Mouse (Mus musculus) CD8-positive naive resting alpha-beta T cell, adult 2 months (primary cell): ENCODE measurements around the gene Cfd.

ENCODE experiments used
- DNase-seq, 2 experiments: peaks; one replicate each; pipeline ENCODE4 v3.0.0; 2022; ENCODE audit warnings: low read depth in 2 of 2, low spot score in 2 of 2

The Cfd gene

DNA sequence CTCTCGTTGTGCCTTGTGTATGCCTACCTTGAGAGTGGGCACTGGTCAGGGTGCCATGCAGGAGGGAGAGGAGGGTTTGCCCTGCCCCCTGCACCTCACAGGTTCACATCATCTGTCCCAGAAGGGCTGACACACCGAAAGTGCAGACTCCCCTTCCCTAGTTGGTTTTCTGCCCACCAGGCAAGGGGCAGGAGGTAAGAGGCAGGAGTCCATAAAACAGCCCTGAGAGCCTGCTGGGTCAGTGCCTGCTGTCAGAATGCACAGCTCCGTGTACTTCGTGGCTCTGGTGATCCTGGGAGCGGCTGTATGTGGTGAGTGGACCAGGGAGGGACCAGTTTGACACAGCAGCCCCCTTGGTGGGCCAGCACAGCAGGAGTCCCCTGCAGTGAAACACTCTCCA lies at the start of gene Cfd:
Gene Cfd (plus strand): TSS at position 184 of the 400 bp plus-strand sequence.
- DNase-seq: no peak

DNA sequence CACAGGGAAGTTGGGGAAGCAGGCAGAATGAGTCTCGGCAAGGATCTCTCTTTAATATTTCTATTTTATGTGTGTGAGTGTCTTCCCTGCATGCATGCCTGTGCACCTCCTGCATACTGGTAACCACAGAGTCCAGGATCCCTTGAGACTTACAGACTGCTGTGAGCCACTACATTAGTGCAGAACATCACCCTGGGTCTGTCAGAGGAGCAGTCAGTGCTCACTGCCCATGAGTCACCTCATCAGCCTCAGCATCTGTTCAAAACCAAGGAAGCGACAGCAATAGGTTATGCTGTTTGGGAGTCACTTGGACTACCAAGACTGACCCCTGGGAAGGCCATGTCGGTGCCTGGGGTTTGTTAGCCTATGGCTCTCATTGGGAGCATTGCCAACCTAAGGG lies 48.3 kb upstream of the Cfd start:
- no peak for DNase-seq

DNA sequence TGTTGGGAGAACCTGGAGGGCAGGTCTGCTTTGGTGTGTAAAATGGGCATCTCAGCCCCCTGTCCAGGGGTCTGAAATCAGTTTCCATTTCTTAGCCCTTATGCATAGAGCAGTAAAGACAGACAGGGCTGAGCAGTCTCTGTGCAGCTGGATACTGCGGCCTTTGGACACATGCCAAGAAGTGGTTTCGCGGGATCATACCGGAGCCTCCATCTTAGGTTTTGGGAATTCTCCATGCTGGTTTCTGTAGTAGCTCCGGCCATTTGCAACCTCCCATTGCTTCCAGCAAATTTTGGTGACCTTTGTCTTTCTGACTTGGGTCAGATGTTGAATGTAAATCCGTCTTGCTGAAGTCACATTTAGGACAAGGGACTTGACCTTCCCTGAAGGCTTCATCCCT lies 47.2 kb upstream of the Cfd start:
- DNase-seq: no peak

DNA sequence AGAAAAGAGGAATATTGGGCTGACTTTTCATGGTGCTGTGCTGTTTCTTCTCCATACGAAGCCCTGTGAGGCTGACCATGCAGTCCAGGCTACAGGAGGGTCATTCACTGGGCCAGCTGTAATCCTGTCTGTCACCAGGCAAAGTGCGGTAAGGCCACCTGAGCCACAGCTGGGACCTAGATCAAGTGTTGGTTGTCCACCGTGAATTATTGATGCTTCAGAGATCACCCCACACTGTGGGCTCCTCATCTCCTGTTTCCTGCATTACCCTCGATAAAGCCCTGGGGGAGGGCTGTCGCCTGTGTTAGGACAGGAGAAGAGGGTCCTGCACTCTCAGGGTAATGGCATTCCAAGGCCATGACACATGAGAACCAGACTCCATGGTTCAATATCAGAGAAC lies 44.1 kb upstream of the Cfd start:
- DNase-seq: no peak

DNA sequence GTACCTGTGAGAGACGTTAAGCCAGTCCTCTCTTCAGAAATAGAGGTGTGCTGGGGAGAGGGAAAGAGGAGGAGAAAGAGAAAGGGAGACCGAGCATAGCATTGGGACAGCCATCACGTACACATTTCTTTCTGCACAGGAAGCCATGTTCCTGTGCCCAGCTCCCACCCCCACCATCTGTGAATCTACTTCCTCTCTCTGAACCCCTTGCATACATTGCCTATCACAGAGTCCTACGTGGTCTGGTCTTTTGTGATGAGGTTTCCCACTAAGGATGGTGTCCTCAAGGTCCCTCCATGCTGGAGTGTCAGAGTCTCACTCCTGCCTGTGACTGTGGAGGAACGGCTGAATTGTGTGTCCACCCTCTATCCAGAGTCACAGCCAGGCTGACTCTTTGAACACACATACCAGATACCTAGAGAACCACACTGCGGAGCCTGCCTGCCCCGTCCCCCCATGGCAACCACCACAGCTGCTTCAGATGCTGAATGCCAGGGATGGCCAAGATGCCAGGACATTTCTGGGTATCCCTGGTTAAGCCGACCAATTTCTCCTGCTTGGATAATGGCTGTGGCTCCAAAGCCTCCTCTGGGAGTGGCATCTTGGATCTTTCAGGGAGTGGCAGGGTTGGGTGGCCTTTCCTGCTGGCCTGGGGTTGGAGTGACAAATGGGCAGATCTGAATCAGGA lies 40.6 kb upstream of the Cfd start:
- DNase-seq: no peak

DNA sequence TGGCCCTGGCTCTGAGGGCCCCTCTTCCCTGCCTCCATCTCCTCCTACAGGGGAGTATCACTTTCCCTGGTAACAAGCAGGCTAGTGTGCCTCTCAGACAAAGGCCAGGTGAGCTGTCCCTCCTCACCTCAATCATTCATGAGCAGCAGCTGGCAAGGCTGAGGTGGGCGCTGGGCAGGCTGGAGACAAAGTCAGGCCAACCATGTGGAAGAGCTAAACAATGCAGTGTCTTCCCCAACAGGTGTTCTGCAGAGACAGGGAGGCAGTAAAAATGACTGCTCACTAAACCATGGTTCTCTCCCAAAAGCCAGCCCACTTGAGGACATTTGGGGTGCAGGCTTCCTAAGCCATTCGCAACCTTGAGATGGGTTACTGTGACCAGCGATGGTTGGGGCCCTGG lies 39.0 kb upstream of the Cfd start:
- no peak for DNase-seq

DNA sequence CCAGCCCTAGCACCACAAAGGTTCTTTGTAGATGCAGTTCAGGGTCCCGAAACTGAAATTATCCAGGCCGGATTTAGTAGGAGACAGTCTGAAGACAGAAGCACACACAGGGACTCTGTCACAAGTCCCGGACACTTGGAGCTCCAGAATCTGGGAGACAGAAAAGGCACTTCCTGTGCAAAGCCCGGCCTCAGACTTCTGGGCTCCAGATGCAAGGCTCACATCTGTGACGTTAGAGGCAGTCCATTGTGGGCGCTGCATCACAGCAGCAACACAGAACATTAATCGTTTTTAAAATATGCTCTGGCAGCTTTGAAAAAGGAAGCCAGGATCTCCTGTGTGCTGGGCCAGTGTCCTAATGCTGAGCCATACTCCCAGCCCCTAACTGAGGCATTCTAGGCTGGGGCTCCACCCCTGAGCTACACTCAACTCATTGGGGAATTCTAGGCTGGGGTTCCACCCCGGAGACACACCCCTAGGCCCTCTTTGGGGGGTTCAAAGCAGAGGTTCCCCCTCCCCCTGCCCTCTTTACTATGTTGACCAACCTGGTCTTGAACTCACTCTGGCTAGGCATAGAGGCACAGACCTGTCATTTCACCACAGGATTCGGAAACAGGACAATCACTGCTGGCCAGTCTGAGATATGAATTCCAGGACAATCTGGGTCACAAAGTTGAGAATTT lies 38.4 kb upstream of the Cfd start:
- no peak for DNase-seq

DNA sequence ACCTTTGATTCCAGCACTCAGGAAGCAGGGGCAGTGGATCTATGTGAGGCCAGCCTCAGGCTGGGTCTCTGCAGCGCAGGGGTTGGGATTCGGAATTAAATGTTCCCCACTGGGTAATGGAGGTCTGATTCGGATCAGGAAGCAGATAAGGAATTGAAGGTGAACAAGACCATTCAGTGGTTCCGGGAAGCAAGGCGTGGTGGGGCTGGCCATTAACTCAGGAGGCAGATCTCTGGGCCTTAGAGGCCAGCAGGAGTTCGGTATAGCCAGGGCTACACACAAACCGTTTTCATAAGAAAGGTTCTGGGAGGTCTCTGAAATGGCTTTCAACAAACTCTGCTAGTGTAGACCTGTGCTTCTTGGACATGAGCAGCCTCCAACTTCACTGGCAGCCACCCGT lies 37.8 kb upstream of the Cfd start:
- DNase-seq: no peak

DNA sequence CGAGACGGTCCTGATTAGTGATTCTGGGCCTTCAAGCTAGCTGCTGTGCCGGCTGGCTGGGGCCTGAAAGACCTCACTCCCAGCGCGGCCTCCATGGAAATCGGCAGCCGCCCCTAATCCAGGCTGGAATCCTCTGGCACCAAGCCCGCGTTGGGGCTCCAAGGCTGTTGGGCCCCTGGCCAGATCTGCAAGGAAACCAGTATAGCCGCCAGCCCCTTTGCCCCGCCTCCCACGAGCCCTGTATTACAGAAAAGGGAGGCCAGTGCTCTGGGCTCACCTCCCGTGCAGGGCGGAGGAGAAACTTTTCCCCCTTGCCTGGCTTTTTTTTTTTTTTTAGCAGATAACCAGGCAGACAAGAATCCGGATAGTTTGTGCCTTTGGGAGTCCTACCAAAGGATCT lies 37.3 kb upstream of the Cfd start:
- no peak for DNase-seq

DNA sequence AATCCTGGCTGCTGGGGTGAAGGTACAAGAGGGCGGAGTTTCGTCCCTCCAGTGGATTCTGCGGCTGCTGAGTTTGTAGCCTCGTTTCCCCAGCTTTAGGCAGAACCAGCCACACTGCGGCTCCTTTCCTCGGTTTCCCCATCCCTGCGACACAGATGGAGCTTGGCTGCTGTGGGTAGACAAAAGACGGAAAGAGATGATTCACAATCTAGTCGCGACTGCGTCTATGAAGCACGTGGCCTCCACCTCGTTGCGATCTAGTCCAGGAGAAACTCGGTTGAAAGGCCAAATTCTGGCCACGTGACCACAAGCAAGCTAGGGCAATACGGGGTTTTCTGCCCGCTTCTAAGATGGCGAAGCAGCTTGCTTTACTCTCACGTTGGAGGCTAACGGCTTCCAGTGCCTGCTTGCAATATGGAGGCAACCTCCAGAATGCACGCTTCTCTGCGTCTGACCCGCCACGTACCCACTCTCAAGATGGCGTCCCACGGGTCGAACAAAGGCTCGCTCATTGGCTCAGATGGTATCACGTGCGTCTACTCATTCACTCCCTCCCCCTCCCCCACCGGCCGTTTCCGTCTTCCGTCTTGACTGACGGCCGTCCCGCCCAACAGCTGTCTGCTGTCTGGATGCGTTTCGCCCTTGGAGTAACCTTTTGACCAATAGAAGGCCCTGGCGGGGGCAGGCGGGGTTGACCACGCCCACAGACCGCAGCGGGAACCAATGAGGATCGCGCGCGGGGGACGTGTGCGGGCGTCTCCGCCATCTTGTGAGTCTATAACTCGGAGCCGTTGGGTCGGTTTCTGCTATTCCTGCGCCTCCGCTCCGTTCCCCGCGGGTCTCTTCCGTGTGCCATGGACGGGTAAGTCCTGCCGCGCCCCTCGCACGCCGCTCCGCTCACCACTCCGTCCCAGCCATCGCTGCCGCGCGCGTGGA lies 36.5 kb upstream of the Cfd start, which contains the start of gene Ptbp1:
Gene Ptbp1 (plus strand): TSS at position 568 of the 936 bp plus-strand sequence.
- peak; percentile 98 for DNase-seq

DNA sequence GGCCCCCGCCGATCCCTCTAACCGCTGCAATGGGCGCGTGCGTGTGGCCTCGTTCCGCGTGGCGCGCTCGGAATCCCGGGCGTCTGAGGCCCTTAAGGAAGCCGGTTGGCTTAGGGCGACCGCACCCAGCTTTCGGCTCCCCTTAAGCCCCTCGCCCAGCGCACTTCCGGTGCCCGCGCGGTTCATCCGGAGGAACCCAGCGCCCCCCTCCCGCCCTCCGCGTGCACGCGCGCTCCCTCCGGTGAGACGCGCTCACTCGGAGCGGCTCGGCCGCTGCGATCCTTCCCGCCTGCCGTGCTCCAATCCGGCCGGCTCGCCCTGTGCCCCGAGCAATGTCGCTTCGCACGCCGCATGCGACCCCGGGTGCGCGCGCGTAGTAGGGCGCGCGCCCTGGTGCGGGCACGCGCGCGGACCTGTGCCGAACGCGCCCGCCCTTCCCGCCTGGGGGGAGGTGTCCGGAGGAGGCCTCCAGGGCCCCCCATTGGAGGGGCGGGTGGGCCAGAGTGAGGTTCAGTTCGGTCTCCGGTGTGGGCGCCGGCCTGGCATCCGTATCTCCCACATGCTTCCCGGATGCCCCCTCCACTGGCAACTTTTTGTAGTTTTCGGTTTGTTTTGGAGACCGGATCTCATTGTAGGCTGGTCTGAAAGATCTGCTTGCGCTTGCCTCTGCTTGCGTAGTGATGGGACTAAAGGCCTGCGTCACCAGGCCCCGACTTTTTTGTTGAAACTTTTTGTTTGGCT lies 35.7 kb upstream of the Cfd start:
- DNase-seq: peak; percentile 69 to 77

DNA sequence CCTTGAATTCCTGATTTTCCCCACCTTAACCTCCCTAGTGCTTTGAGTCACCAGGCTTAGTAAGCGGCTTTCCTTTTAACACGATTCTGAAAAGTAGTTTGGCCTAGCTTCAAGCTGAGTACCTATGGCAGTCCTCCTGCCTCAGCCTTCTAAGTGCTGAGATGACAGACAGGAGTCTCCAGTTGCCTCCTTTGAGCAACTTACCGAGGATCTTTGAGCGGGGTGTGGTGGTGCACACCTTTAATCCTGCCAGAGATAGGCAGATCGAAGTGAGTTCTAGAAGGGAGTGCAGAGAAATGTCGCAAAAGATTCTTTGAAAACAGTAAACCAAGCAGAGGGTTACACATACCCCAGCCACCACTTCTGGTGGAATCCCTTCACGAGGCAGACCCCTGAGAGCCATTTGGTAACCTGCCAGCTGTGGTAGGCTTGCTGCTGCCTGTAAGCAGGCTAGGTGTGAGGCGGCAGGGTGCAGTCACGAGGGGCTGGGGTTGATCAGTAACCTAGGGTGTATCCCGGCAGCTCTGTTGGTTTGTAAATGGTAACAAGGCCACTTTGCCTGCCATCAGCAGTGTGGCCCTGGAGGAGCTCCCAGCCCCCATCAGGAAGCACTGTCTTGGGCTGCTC lies 35.0 kb upstream of the Cfd start:
- peak in 1 of 2 experiments; percentile 35 for DNase-seq

DNA sequence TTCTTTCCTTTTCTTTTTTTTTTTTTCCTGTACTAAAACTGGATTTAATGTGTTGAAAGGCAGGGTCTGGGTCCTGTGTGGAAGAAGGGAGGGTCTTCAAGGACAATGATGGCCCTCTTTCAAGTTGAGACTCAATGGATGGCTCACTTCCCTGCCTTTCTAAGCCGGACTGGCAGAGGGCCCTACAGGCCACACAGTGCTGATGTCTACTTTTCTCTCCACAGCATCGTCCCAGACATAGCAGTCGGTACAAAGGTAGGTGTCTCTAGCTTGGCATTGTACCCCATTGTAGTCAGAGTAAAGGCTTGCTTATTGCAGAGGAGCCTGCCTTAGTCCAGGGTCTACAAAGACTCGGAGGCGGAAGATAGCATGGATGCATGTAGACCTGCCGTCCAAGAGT lies 34.4 kb upstream of the Cfd start:
- DNase-seq: no peak

DNA sequence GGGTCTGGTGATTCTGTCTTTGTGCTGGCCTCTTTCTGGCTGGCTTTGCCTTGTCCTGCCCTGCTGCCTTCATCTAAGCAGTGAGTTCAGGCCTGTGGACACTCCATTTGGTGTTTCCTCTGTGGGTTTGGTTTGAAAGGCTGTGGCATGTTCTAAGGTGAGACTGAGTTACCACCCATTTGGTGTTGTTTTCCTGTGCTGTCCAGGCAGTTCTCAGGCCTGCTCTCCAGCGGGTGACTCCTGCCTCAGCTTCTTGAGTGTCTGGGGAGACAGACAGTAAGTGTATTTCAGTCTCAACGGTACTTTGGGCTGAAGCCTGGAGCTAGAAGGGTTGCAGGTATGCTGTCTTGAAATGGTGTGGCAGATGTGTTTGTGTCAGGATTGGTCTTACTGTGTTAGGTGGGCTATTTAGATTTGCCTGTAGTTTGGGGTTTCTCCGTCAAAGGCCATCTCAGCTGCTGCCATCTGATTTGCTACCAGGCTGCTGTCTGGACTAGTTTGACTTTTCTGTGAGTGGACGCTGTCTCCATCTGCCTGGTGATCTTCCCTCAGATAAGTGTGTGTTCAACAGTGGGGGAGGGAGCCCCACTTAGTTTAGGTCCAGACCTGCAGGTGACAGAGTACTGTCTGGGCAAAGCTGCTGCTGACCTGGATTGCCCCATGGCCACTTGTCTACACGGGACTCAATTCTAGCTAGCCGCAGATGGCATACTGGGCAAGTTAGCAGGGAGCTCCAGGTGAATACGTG lies 33.8 kb upstream of the Cfd start:
- DNase-seq: no peak

DNA sequence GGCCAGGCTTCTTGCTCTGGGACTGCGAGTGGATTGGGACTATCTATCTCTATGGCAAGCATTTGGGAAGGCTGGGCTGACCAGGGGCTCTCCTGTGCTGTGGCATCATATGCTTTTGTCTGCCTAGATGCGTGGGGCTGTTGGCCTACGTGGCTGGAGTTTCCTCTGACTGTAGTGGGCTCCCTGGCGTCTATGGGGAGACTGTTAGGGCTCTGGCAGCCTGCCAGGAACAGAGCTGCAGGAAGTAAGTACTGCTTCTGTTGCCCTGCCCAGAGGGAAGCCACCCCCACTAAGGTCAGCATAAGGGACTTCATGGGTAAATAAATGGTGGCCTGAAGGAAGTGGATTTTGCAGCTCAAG lies 33.2 kb upstream of the Cfd start:
- DNase-seq: peak; percentile 39 to 44

DNA sequence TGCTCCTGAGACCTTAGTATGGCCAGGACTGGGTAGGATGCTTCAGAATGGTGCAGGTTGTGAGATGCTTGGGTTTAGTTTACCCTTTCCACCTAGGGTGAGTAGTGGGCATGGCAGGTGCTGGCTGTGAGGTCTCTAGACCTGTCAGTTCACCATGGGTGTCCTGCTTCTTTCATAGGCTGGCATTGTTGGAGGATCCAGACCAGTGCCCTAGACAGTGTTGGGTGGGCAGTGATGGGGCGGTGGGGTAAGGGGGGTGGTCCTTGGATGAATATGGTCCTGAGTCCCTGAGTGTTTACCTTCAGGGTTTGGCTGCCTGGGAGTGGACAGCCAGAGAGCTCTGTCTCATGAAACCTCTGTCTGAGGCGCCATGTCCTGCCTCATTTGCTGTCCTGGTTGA lies 32.8 kb upstream of the Cfd start:
- no peak for DNase-seq

DNA sequence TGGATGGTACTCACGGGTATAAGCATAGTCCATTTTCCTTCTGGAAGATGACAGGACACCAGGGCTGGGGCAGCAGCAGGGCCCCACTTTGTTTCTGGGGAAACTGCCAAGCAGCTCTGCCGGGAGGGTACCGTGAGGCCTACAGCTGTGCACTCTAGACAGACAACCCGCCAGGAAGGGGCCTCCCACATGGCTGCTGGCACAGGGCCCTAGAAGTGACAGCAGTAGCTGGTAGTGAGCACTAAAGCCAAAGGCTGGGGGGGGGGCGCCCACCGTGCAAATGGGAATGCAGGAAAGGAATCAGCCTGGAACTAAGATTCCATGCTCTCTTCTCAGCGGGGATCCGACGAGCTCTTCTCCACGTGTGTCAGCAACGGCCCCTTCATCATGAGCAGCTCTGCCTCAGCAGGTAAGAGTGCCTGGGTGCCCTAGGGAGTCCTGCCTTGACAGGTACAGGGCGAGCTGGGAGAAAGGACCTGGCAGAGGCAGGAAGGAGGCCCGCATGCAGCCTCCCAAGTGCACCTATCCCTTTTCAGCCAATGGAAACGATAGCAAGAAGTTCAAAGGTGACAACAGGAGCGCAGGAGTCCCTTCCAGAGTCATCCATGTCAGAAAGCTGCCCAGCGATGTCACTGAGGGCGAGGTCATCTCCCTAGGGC lies 32.1 kb upstream of the Cfd start:
- DNase-seq: no peak

DNA sequence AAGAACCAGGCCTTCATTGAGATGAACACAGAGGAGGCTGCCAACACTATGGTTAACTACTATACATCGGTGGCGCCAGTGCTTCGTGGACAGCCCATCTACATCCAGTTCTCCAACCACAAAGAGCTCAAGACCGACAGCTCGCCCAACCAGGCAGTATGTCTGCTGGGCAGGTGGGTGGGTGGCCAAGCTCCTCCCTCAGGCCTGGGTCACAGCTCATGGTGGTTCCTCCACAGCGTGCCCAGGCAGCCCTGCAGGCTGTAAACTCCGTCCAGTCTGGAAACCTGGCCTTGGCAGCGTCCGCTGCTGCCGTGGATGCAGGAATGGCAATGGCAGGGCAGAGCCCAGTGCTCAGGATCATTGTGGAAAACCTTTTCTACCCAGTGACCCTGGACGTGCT lies 31.5 kb upstream of the Cfd start:
- DNase-seq: no peak

DNA sequence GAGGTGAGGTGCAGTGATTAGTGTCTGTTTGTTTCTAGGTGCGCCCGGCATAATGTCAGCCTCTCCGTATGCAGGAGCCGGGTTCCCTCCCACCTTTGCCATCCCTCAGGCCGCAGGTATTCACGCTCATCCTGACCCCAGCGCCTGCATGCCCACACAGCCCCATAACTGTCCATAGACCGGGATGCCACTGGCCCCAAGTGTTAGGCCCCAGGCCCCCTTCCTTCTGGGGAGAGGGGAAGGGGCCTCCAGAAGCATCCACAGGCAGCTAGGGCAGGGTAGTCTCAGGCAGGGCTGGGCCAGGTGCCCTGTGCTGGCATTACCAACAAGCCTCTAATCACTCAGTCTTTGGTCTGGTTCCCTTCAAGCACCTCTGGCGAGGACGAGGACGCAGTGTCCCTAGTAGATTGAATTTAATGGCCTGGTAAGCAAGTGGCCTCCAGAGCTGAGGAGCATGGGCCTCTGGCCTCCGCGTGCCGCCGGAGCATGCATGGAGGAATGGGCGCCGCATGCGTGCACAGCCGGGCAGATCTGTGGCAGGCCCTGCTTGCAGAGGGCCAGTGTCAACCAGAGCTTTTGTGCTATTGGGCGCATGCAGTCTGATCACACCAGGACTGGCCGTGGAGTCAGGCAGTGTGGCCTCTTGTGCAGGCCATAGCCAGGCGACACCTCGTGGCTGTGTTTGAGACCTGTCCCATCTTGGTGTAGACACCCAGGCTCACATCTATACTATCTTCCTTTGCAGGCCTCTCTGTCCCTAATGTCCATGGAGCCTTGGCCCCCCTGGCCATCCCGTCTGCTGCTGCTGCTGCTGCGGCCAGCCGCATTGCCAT lies 30.4 kb upstream of the Cfd start:
- no peak for DNase-seq
